Mouse (Mus musculus) neural tube, embryonic 12.5 days (tissue): ENCODE measurements around the gene Ccl7. TPM values are rescaled to one million over a fixed set of nuclear protein-coding genes. Genes with fewer than 3 reads are reported as not detected.

Experiments
- ATAC-seq: fragments of 200-750 bp; cut with Nextera tagmentation; 2 replicates; pipeline ENCODE4 v1.8.0; 2017; ENCODE audit warnings: low read depth, mild to moderate bottlenecking, moderate TSS enrichment, moderate library complexity; ENCODE audit not compliant: low FRiP score
- H3K27ac ChIP-seq: fragments of 300-500 bp; sonication (generic); 2 replicates; pipeline ENCODE4 v1.5.1; 2016
- H3K27me3 ChIP-seq: fragments of 300-500 bp; sonication (generic); replicated peaks from 2 replicates; pipeline ENCODE4 v1.6.1; 2016; ENCODE audit warnings: mild to moderate bottlenecking
- H3K36me3 ChIP-seq: fragments of 300-500 bp; sonication (generic); 2 replicates; pipeline ENCODE4 v1.6.1; 2016; ENCODE audit warnings: mild to moderate bottlenecking
- H3K4me1 ChIP-seq: fragments of 300-500 bp; sonication (generic); 2 replicates; pipeline ENCODE4 v1.6.1; 2016
- H3K4me2 ChIP-seq: fragments of 300-500 bp; sonication (generic); replicated peaks from 2 replicates; pipeline ENCODE4 v1.6.1; 2016; ENCODE audit warnings: mild to moderate bottlenecking
- H3K4me3 ChIP-seq: fragments of 300-500 bp; sonication (generic); 2 replicates; pipeline ENCODE4 v1.5.1; 2016
- H3K9ac ChIP-seq: fragments of 300-500 bp; sonication (generic); 2 replicates; pipeline ENCODE4 v1.6.1; 2016; ENCODE audit warnings: mild to moderate bottlenecking
- H3K9me3 ChIP-seq: fragments of 300-500 bp; sonication (generic); 2 replicates; pipeline ENCODE4 v1.6.1; 2016; ENCODE audit warnings: mild to moderate bottlenecking
- WGBS: fragments of 180-500 bp; shearing (Covaris S2); methylation state at CpG from one replicate; pipeline ENCODE4 v1.1.7; 2016; 5-methylcytosine and 5-hydroxymethylcytosine counted together
- polyA plus RNA-seq: library from polyadenylated mRNA; unstranded; fragments of >200 nt; fragmentation: Nextera tagmentation; extraction: Ambion mirVana; gene quantifications from 2 replicates; pipeline ENCODE4 v1.2.1, GENCODE M21; 2016

Ccl7 gene
- polyA plus RNA-seq: 1.7 and 2.4 TPM in 2 replicates

DNA sequence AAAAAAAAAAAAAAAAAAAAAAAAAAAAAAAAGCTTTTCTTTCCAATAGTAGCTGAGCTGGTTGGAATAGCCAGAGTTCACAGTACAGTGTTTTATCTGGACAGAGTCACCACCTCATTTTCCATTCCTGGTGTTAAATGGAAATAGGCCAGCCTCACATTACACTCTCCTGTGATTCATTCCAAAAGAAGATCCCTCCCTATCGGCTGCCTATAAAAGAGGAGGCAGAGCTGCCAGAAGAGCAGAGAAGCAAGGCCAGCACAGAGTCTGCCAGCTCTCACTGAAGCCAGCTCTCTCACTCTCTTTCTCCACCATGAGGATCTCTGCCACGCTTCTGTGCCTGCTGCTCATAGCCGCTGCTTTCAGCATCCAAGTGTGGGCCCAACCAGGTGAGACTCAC is at the start of gene Ccl7:
TSS of gene Ccl7 (plus strand) at position 242 of the 400 bp plus-strand sequence.
- Histone ChIP-seq H3K4me1 (no peaks in the 10 kb centered on the region), H3K9me3 (no peaks in the 10 kb centered on the region), H3K9ac (no peak within 1 kb of the TSS), H3K27ac (no peak within 1 kb of the TSS), H3K4me2 (no peak within 1 kb of the TSS), H3K27me3 (no peaks in the 10 kb centered on the region), H3K36me3 (no peaks in the 10 kb centered on the region), H3K4me3 (no peak within 1 kb of the TSS)
- ATAC-seq: no peak
- 82% methylated on average over 3 of the region's 3 CpGs for WGBS

DNA sequence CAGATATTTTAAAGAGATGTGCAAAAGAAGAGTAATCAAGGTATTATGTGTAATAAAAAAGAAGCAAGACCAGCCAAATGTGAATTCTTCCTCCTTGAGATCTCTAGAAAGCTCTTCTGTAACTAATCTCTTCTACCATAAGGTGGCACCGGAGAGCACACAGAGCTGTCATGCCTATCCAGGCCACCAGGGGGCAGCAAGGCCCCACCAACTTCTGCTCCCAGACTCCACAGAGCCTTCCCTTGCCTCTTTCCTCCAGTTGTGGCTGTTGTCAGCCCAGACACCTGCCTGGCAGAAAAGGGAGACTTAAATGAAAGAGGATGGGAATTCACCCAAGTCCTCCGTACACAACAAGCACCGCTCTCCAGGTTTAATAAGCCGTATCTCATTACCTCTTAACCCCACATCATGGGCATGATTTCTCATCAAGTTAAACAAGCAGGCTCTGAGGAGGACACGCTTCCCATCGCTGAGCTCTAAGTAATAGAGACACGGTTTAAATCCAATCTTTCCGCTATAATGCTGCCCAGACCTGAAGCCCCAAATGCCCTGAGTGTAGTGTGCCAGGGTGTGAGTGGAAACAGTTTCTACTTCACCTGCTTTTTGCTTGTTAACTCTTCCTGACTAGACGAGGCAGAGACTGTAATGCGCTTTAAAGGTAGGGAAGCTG is 49.2 kb upstream of the Ccl7 start:
- no peak overlapping the region for H3K4me2 ChIP-seq
- no peaks in the 10 kb centered on the region for H3K36me3 ChIP-seq
- H3K4me3 ChIP-seq: no peak overlapping the region
- no peak for ATAC-seq
- no peaks in the 10 kb centered on the region for H3K9me3 ChIP-seq
- WGBS: 69% methylated on average over 10 of the region's 10 CpGs
- no peak overlapping the region for H3K27ac ChIP-seq
- H3K9ac ChIP-seq: no peak overlapping the region
- H3K4me1 ChIP-seq: no peaks in the 10 kb centered on the region
- no peaks in the 10 kb centered on the region for H3K27me3 ChIP-seq

DNA sequence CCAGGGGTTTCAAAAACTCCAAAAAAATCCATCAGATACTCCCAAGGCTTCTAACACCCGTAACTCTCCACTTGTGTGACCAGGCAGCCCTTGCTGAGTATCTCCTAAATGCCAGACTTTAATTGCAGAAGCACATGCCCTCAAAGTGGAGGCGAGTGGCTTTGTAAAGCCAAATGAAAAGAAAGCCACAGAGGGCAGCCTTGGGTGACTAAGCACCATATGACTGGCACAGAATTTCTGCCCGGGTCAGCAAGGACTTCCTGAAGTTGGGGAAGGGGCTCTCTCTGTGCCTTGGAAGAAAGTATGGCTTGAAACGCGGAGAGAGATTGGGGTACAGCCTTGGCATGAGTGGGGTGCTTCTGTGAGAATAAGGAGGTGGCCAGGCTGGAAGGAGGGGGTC is 48.4 kb upstream of the Ccl7 start:
- Histone ChIP-seq H3K4me1 (no peaks in the 10 kb centered on the region), H3K9ac (no peak overlapping the region), H3K27me3 (no peaks in the 10 kb centered on the region), H3K27ac (no peak overlapping the region), H3K4me3 (no peak overlapping the region), H3K9me3 (no peaks in the 10 kb centered on the region), H3K36me3 (no peaks in the 10 kb centered on the region), H3K4me2 (no peak overlapping the region)
- no peak for ATAC-seq
- 89% methylated on average over 5 of the region's 5 CpGs for WGBS

DNA sequence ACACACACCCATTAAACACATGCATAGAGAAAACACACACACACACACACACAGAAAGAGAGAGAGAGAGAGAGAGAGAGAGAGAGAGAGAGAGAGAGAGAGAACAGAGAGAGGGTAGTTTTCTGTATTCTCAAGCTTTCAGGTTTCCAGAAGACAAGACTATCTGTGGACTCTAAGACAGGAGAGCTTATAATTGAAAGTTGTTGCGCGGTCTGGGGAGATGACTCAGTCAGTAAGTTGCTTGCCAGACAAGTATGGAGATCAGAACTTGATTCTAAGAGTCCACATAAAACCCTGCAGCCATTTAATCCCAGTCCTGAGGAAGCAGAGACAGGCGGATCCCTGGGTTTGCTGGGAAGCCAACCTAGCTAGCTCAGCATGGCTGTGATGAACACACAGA is 46.9 kb upstream of the Ccl7 start:
- Histone ChIP-seq H3K36me3 (no peaks in the 10 kb centered on the region), H3K27me3 (no peaks in the 10 kb centered on the region), H3K4me3 (no peak overlapping the region), H3K9ac (no peak overlapping the region), H3K4me2 (no peak overlapping the region), H3K9me3 (no peaks in the 10 kb centered on the region), H3K27ac (no peak overlapping the region), H3K4me1 (no peaks in the 10 kb centered on the region)
- 89% methylated on average over 3 of the region's 3 CpGs for WGBS
- no peak for ATAC-seq

DNA sequence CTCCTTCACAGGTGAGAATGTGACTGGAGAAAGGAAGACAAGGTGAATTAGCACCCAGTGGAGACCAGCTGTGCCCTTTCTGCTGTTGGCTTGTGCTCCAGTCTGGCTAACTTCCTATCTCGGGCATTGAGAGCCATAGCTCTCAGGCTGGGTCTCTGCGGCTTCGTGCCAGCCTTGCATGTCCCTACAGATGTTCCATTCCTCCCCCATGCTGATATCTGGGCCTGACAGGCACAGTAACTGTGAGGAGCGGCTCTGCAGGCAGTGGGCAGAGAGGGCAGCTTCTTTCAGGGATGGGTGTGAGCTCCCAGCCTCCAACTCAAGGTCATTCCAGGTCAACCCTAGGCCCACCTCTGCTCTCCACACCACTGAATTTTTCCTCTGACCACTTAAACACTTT is 46.0 kb upstream of the Ccl7 start:
- H3K36me3 ChIP-seq: no peaks in the 10 kb centered on the region
- no peaks in the 10 kb centered on the region for H3K27me3 ChIP-seq
- 87% methylated on average over 4 of the region's 4 CpGs for WGBS
- no peak for ATAC-seq
- no peaks in the 10 kb centered on the region for H3K4me1 ChIP-seq
- no peak overlapping the region for H3K4me2 ChIP-seq
- H3K27ac ChIP-seq: no peak overlapping the region
- H3K4me3 ChIP-seq: no peak overlapping the region
- H3K9me3 ChIP-seq: no peaks in the 10 kb centered on the region
- H3K9ac ChIP-seq: no peak overlapping the region

DNA sequence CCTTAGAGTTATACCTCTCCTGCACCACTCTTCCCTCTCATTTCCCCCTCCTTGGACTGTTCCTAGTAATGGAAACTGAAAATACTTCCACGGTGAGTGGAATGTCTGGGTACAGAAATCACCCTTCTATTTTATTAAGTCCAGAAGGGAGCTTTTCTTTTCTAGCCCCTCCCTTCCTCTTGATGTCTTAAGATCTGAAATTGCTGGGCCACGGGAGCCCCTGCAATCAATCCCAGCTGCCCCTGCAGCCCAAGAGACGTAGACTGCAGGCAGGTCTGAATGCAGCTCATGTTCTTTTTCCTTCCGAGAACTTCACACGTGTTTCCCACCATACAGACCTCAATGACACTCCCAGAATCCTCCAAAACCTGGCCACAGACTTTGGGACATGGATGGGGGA is 44.9 kb upstream of the Ccl7 start:
- ATAC-seq: no peak
- H3K27me3 ChIP-seq: no peaks in the 10 kb centered on the region
- no peaks in the 10 kb centered on the region for H3K9me3 ChIP-seq
- 57% methylated on average over 5 of the region's 5 CpGs for WGBS
- H3K4me3 ChIP-seq: no peak overlapping the region
- no peak overlapping the region for H3K4me2 ChIP-seq
- no peaks in the 10 kb centered on the region for H3K4me1 ChIP-seq
- no peak overlapping the region for H3K27ac ChIP-seq
- no peaks in the 10 kb centered on the region for H3K36me3 ChIP-seq
- no peak overlapping the region for H3K9ac ChIP-seq

DNA sequence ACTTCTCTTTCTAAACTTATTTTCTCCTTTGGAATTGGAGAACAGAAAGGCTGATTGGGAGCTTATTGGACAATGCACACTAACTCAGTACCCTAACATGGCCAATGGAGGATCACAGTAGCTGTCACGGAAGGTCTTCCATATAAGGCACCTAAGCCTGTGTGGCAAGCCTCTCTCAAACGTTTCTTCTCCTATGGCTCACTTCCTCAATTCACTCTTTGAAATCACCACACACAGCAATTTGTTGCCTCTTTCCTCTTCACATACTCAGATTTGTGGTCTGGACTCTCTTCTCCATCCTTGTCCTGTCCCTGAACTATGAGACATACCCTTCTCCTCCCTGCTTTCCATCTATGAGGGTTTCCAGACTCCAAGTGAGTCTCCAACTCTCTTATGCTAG is 40.7 kb upstream of the Ccl7 start:
- Histone ChIP-seq H3K36me3 (no peaks in the 10 kb centered on the region), H3K9ac (no peak overlapping the region), H3K4me2 (no peak overlapping the region), H3K4me3 (no peak overlapping the region), H3K4me1 (peaks cover 4% of the 10 kb centered on the region; the same call in 1 of the 2 replicates), H3K27me3 (no peaks in the 10 kb centered on the region), H3K27ac (no peak overlapping the region), H3K9me3 (no peaks in the 10 kb centered on the region)
- 78% methylated on average over 2 of the region's 2 CpGs for WGBS
- ATAC-seq: no peak

DNA sequence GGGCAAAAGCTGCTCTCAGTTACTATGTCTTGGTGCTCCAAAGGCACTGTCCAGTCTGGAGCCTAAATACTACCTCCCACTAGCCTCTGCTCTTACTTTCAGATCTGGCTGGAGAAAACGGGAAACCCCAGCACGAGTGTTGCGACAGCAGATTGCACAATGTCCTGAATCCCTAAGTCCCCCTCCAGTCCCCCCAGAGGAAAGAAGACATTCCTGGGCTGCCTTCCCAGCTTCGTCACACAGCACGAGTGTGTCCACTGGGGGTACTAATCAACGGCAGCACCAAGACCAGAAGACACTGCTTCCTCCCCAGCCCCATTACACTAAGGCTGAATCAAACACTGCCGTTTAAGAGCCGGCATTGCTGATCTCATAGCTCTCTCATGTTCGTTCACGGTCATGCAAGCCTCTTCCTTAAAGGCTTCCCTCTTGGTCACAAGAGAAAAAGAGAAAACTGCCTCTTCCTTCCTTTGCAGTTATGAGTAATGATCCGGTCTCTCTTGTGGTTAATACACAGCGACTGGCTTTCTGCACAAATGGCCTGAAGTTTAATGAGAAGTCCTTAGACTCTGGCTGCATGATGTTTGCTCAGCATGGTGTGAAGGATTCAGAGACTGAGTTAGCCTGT is 38.6 kb upstream of the Ccl7 start:
- H3K4me2 ChIP-seq: no peak overlapping the region
- no peak overlapping the region for H3K9ac ChIP-seq
- 63% methylated on average over 12 of the region's 12 CpGs for WGBS
- H3K27me3 ChIP-seq: no peaks in the 10 kb centered on the region
- no peaks in the 10 kb centered on the region for H3K9me3 ChIP-seq
- H3K27ac ChIP-seq: no peak overlapping the region
- no peaks in the 10 kb centered on the region for H3K36me3 ChIP-seq
- H3K4me1 ChIP-seq: peaks cover 4% of the 10 kb centered on the region; the same call in 1 of the 2 replicates
- no peak for ATAC-seq
- no peak overlapping the region for H3K4me3 ChIP-seq

DNA sequence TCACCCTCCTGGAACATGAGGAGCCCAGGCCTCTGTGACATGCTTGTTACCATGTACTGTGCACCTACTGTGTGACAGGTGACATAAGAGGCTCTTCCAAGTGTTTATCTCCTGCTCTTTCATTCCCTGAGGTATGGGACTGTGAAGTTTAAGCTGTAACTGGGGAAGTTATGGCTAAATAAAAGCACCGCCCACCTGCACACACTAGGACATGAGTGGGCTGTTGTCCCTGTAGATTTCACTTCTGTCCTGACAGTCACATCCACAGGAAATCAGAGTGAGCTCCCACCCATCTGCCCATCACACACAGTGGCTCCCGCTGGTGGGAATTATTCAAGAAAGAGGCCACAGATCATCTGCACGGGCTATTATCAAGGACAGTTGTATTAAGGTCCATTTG is 35.4 kb upstream of the Ccl7 start:
- no peak for ATAC-seq
- Histone ChIP-seq H3K4me3 (no peak overlapping the region), H3K27ac (no peak overlapping the region), H3K9me3 (no peaks in the 10 kb centered on the region), H3K27me3 (no peaks in the 10 kb centered on the region), H3K4me1 (peaks cover 4% of the 10 kb centered on the region; the same call in 1 of the 2 replicates), H3K9ac (no peak overlapping the region), H3K36me3 (no peaks in the 10 kb centered on the region), H3K4me2 (no peak overlapping the region)
- WGBS: 96% methylated on average over 3 of the region's 3 CpGs

DNA sequence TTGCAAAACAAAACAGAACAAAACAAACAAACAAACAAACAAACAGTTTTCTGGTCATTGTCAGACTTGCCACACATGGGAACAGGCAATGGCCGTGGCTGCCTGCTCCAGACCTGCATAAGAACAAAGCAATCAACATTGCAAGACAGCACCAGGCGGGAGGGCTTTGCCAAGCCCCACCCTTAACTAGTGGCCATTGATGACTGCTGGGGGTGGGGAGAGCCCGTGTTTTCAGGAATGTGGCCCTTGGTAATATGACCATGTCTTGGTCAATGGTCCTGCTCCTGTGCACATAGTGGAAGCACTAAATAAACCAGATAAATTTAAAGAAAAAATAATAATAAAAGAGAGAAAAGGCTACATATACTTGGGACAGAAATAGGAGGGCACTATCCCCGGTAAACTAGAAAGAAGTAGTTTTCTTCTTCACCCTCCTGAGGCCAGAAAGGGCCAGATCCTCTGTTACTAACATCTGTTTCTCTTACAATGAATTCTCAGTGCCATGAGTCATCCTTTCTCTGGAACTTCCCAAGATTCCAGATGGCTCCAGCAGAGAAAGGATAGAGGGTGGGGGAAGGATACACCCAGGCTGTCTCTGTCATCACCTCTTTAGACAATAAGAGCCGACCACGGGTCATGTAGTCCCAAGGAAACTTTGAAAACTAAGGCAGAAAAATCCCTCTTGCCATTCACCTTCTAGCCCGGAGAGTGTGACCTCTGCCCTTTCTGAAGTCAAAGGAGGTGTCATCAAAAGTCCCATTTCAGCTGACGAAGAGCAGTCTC is 33.9 kb upstream of the Ccl7 start:
- Histone ChIP-seq H3K9me3 (no peaks in the 10 kb centered on the region), H3K27ac (no peak overlapping the region), H3K9ac (no peak overlapping the region), H3K4me2 (no peak overlapping the region), H3K36me3 (no peaks in the 10 kb centered on the region), H3K27me3 (no peaks in the 10 kb centered on the region), H3K4me3 (no peak overlapping the region), H3K4me1 (peaks cover 4% of the 10 kb centered on the region; the same call in 1 of the 2 replicates)
- ATAC-seq: no peak
- WGBS: 68% methylated on average over 8 of the region's 8 CpGs

DNA sequence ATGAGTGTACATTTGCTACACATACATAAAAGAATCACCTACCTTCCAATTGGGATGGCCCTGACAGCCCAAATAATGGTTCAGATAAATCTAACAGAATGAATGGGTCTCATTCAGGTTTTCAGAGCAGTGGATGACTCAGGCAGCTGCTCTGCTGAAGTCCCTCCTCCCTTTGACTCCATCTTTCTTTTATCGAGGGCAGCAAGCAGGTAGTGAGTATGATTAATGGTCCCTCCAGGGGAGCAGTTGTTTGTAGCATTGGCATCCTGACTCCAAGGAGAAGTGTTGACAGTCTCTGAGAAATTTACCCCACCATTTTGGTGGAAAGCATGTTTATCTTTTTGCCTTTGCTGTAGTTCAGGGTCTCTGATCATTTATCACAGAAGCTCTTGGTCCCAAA is 31.8 kb upstream of the Ccl7 start:
- 24% methylated on average over 1 of the region's 1 CpGs for WGBS
- H3K9me3 ChIP-seq: no peaks in the 10 kb centered on the region
- no peak overlapping the region for H3K4me3 ChIP-seq
- H3K4me1 ChIP-seq: no peaks in the 10 kb centered on the region
- no peaks in the 10 kb centered on the region for H3K27me3 ChIP-seq
- H3K4me2 ChIP-seq: no peak overlapping the region
- ATAC-seq: no peak
- no peak overlapping the region for H3K27ac ChIP-seq
- no peaks in the 10 kb centered on the region for H3K36me3 ChIP-seq
- H3K9ac ChIP-seq: no peak overlapping the region

DNA sequence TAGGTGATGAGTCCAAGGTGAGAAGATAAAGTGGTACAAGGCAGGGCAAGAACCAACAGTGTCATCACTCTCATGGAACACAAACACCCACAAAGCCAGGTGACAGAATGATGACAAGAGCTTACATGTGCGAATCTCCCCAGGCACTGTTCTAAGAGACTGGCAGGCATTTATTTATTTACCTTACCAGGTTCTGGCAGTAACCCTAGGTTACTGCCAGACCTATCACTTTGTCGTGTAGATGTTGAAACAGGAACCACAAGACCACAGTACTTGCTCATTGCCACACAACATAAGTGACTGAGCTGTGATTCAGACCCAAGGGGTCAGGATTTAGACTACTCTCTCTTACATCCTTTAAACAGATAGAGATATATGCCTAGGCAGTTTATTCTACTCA is 30.4 kb upstream of the Ccl7 start:
- H3K36me3 ChIP-seq: no peaks in the 10 kb centered on the region
- H3K27me3 ChIP-seq: no peaks in the 10 kb centered on the region
- no peak for ATAC-seq
- H3K4me2 ChIP-seq: no peak overlapping the region
- no peaks in the 10 kb centered on the region for H3K4me1 ChIP-seq
- WGBS: 80% methylated on average over 2 of the region's 2 CpGs
- no peak overlapping the region for H3K27ac ChIP-seq
- no peaks in the 10 kb centered on the region for H3K9me3 ChIP-seq
- no peak overlapping the region for H3K9ac ChIP-seq
- H3K4me3 ChIP-seq: no peak overlapping the region
